Comparison of ENCODE assay signal across 9 mouse cellular contexts in genomic region chr6:20037769-20038168, GRCm38 (mm10).
DNase-seq lines count a peak whose midpoint lies in the region; ATAC-seq and TF ChIP-seq lines count a peak whose summit lies in the region.
"Had no signal": no experiment of that assay in that cellular context is flagged by ENCODE, and none has a peak within 500 bp of the region (broad histone marks: within the 10 kb centered on the region; RNA-seq: fewer than 3 reads in every experiment).

No protein-coding gene starts in this region.

- peak; percentile 38 for DNase-seq in NIH3T3 (ENCODE audit: low read depth)
- DNase-seq in fibroblast of lung, adult 2 months (ENCODE audit: low read depth) = peak; percentile 23
- DNase-seq in left cerebral cortex, adult 2 months (ENCODE audit: extremely low spot score in 1 of 2, low spot score in 2 of 2) = peak; percentile 17 to 25
- DNase-seq in spleen, postnatal 10 days (ENCODE audit: low spot score in 2 of 2) = no peak
- DNase-seq in ovary, postnatal 36 days (ENCODE audit: low spot score) = no peak

- 0 out of 2 replicates have a peak, but pooled peaks have one; percentile 25 for ATAC-seq in intestine, embryonic 15.5 days
- no peak for ATAC-seq in intestine, postnatal 0 days
- ATAC-seq in CD4-positive, CD25-positive, alpha-beta regulatory T cell, adult 4 months = no peak

- H3K9me3 ChIP-seq in intestine, embryonic 15.5 days = no peaks in the 10 kb centered on the region
- H3K9me3 ChIP-seq in intestine, postnatal 0 days (ENCODE audit: control insufficient read depth) = no peaks in the 10 kb centered on the region
- H3K9me3 ChIP-seq: megakaryocyte, embryonic 14.5 days had no signal

- H3K27ac ChIP-seq in intestine, embryonic 15.5 days = no peak overlapping the region
- no peak overlapping the region for H3K27ac ChIP-seq in intestine, postnatal 0 days (ENCODE audit: low read depth, low read length)
- H3K27ac ChIP-seq in left cerebral cortex, adult 2 months = no peak overlapping the region

- no peak overlapping the region for H3K4me2 ChIP-seq in intestine, embryonic 15.5 days (replicated peaks)
- H3K4me2 ChIP-seq in intestine, postnatal 0 days (replicated peaks; ENCODE audit: low read depth) = no peak overlapping the region

- TF ChIP-seq CTCF in intestine, postnatal 0 days (IDR thresholded peaks at IDR 0.05; ENCODE audit: low read depth) = no peak
- TF ChIP-seq CTCF in left cerebral cortex, adult 2 months (IDR thresholded peaks at IDR 0.05) = no peak

- no peak overlapping the region for H3K9ac ChIP-seq in intestine, embryonic 15.5 days
- H3K9ac ChIP-seq in intestine, postnatal 0 days (ENCODE audit: low read depth, low read length) = no peak overlapping the region

- H3K27me3 ChIP-seq in intestine, embryonic 15.5 days (replicated peaks) = no peaks in the 10 kb centered on the region
- no peaks in the 10 kb centered on the region for H3K27me3 ChIP-seq in intestine, postnatal 0 days (replicated peaks; ENCODE audit: control insufficient read depth, insufficient read depth, low read length)
- H3K27me3 ChIP-seq: megakaryocyte, embryonic 14.5 days had no signal

- H3K4me1 ChIP-seq in intestine, embryonic 15.5 days (replicated peaks) = no peaks in the 10 kb centered on the region
- H3K4me1 ChIP-seq in intestine, postnatal 0 days (replicated peaks; ENCODE audit: control insufficient read depth, insufficient read depth, low read length) = no peaks in the 10 kb centered on the region
- H3K4me1 ChIP-seq: megakaryocyte, embryonic 14.5 days had no signal

- WGBS in intestine, embryonic 15.5 days = 29% methylated on average over 1 of the region's 1 CpGs
- WGBS in intestine, postnatal 0 days = 30% methylated on average over 1 of the region's 1 CpGs

- intact Hi-C loops in left cerebral cortex, adult 2 months (cut with DNase I) = no loop called here

- no peak overlapping the region for H3K4me3 ChIP-seq in intestine, embryonic 15.5 days (replicated peaks)
- no peak overlapping the region for H3K4me3 ChIP-seq in intestine, postnatal 0 days (ENCODE audit: low read depth, low read length)
- H3K4me3 ChIP-seq in left cerebral cortex, adult 2 months = no peak overlapping the region
- H3K4me3 ChIP-seq: megakaryocyte, embryonic 14.5 days had no signal

- H3K36me3 ChIP-seq in intestine, embryonic 15.5 days = no peaks in the 10 kb centered on the region
- H3K36me3 ChIP-seq in intestine, postnatal 0 days (ENCODE audit: control insufficient read depth, insufficient read depth) = no peaks in the 10 kb centered on the region

Comparison
In these comparisons a context has a peak if more than half of its experiments do, and no peak if none do; other contexts are left out.
1. DNase-seq: peak in NIH3T3 (single experiment), fibroblast of lung, adult 2 months (single experiment) and left cerebral cortex, adult 2 months (2 of 2); none in spleen, postnatal 10 days (0 of 2) and ovary, postnatal 36 days (single experiment).